Mouse (Mus musculus) E14TG2a.4 (cell line): ENCODE data around the gene Mkln1.

Source experiments
- CTCF ChIP-seq: conservative IDR thresholded peaks from 2 replicates; pipeline ENCODE4 v1.5.1; 2014; ENCODE audit warnings: low read length
- NANOG ChIP-seq: IDR thresholded peaks from 2 replicates; pipeline ENCODE4 v1.6.1; 2014; ENCODE audit warnings: borderline replicate concordance, low read length, mixed read lengths
- POU5F1 ChIP-seq: IDR thresholded peaks from 2 replicates; pipeline ENCODE4 v1.6.1; 2014; ENCODE audit warnings: low read length, borderline replicate concordance

DNA sequence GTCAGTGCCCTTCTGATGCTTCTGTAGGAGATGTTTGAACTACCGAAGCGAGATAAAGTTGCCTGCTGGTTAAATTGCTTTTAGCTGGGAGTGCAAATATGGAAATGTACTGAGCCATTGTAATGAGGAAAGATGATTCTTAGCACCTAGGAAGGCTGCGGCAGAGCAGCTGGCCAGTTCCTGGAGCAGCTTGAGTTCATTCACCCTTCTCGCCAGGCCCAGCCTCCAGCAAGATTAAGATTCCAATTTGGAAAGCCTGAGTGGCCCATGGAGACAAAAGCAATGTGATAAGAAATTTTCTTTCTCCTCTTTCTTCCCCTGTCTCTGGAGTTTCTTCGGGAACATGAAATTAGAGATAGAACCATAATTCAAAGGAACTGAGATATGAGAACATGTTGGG is 13.7 kb upstream of the Mkln1 start:
- TF ChIP-seq CTCF (no peak), NANOG (no peak), POU5F1 (no peak)
